Mouse (Mus musculus): ENCODE measurements around the gene Dync1li1. TPM values are rescaled to one million over a fixed set of nuclear protein-coding genes. Genes with fewer than 3 reads are reported as not detected.

The Dync1li1 gene
- total and polyA plus RNA-seq, 2 experiments from 2014 or later = 124 to 160 TPM

DNA sequence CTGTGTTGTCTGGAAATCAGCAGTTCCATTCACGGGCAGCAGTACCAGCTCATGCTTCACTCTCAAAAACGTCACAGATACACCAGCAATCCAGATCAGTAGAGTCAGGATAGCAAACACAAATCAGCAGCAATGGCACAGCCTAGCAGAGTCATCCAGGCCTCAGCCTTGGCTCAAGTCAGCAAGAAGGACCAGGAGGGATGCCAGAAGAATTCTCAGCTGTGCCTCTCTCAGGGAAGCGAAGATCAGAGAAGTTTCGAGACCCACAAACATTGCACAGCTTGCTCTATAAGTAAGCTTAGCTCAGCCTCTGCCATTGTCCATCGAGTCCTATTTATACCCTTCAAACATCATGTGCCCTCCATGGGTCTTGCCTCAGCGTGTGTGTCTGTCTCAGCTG, 8.1 kb upstream of the Dync1li1 start:
- WGBS = 77% methylated on average over 6 of the region's 6 CpGs
- TF ChIP-seq CTCF (IDR thresholded peaks at IDR 0.05) = no peak
- ATAC-seq (ENCODE audit: low FRiP score) (no peak), DNase-seq (ENCODE audit: low spot score) (no peak)
- no peak overlapping the region for H3K4me2 ChIP-seq (ENCODE audit: low read depth, low read length, poor library complexity, severe bottlenecking)
- no peak overlapping the region for H3K27ac ChIP-seq (ENCODE audit: low read depth, low read length)
- no peaks in the 10 kb centered on the region for H3K4me1 ChIP-seq (ENCODE audit: insufficient read depth, low read length)
- no peaks in the 10 kb centered on the region for H3K9me3 ChIP-seq (ENCODE audit: low read length)
- H3K4me3 ChIP-seq (ENCODE audit: low read depth, low read length) = no peak overlapping the region
- H3K27me3 ChIP-seq (ENCODE audit: insufficient read depth, low read length) = no peaks in the 10 kb centered on the region
- H3K9ac ChIP-seq (replicated peaks; ENCODE audit: low read length, poor library complexity, severe bottlenecking) = no peak overlapping the region
- no peaks in the 10 kb centered on the region for H3K36me3 ChIP-seq (ENCODE audit: insufficient read depth, low read length)

DNA sequence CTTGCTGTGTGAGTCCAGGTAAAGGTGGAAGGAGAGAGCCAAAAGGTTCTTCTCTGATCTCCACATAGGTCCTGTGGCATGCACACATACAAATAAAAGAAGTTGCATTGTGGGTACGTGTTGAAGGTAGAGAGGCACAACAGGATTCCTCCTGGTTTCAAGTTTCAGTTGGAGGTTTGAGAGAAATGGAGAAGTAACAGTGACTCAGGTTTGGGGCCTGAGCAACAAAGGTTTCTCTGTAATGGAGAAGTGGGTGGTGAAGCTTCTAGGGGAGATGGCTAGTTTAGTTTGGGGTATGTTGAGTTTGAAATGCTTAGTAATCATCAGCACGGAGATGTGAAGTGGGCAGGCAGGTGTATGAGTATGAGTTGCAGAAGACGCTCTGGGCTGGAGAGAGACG, 6.4 kb upstream of the Dync1li1 start:
- H3K36me3 ChIP-seq (ENCODE audit: insufficient read depth, low read length) = no peaks in the 10 kb centered on the region
- no peak overlapping the region for H3K9ac ChIP-seq (replicated peaks; ENCODE audit: low read length, poor library complexity, severe bottlenecking)
- H3K9me3 ChIP-seq (ENCODE audit: low read length) = no peaks in the 10 kb centered on the region
- no peak for DNase-seq (ENCODE audit: low spot score)
- H3K4me1 ChIP-seq (ENCODE audit: insufficient read depth, low read length) = no peaks in the 10 kb centered on the region
- no peak overlapping the region for H3K4me3 ChIP-seq (ENCODE audit: low read depth, low read length)
- no peaks in the 10 kb centered on the region for H3K27me3 ChIP-seq (ENCODE audit: insufficient read depth, low read length)
- no peak for ATAC-seq (ENCODE audit: low FRiP score)
- no peak overlapping the region for H3K4me2 ChIP-seq (ENCODE audit: low read depth, low read length, poor library complexity, severe bottlenecking)
- H3K27ac ChIP-seq (ENCODE audit: low read depth, low read length) = no peak overlapping the region
- TF ChIP-seq CTCF (IDR thresholded peaks at IDR 0.05) = no peak
- 80% methylated on average over 4 of the region's 4 CpGs for WGBS

DNA sequence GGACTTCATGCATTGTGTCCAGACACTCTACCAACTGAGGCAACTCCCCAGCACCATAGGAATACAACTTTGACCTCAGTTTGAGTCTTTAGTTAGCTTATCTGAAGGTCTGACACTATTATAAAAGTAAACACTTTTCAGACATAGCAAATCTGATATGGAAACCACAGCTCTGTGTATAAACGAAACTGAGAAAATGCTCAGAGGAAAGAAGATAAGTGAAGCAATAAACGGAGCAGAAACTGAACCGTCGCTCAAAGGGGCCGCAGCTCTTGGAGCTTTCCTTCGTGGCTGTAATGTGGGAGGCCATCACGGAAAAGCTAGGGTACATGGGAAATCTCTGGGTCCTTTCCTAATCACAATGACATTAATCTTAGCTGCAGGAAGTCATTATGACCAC, 2.3 kb upstream of the Dync1li1 start:
- Histone ChIP-seq H3K36me3 (ENCODE audit: insufficient read depth, low read length) (no peaks in the 10 kb centered on the region), H3K4me2 (ENCODE audit: low read depth, low read length, poor library complexity, severe bottlenecking) (no peak overlapping the region), H3K27me3 (ENCODE audit: insufficient read depth, low read length) (no peaks in the 10 kb centered on the region), H3K4me3 (ENCODE audit: low read depth, low read length) (no peak overlapping the region), H3K9me3 (ENCODE audit: low read length) (no peaks in the 10 kb centered on the region), H3K27ac (ENCODE audit: low read depth, low read length) (no peak overlapping the region), H3K9ac (replicated peaks; ENCODE audit: low read length, poor library complexity, severe bottlenecking) (no peak overlapping the region), H3K4me1 (ENCODE audit: insufficient read depth, low read length) (peaks cover 10% of the 10 kb centered on the region; the same call in 1 of the 2 replicates)
- TF ChIP-seq CTCF (IDR thresholded peaks at IDR 0.05) = no peak
- ATAC-seq (ENCODE audit: low FRiP score) (no peak), DNase-seq (ENCODE audit: low spot score) (no peak)
- 92% methylated on average over 7 of the region's 7 CpGs for WGBS

DNA sequence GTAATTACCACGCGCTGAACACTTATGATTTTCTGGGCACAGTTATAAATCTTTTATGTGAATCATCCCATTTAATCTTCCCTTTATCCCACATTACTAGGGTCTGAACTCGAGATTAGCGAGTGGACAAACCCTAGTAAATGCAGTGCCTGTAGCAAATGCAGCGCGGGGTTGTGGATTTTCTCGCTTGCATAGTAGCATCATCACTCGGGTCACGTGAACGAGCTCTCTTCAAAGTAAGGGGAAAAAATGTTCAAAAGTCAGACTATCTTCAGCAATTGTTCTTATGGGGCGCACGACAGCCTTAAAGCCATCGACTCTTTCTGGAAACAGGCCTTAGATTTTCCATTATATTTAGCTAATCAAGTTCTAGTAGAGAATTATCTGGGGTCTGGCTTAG, 951 bp upstream of the Dync1li1 start:
- peaks cover 10% of the 10 kb centered on the region; the same call in 1 of the 2 replicates for H3K4me1 ChIP-seq (ENCODE audit: insufficient read depth, low read length)
- peak overlapping the region; percentile 100 for H3K27ac ChIP-seq (ENCODE audit: low read depth, low read length)
- DNase-seq (ENCODE audit: low spot score) (no peak), ATAC-seq (ENCODE audit: low FRiP score) (no peak)
- H3K9ac ChIP-seq (replicated peaks; ENCODE audit: low read length, poor library complexity, severe bottlenecking) = peak overlapping the region; percentile 99
- peaks cover 5% of the 10 kb centered on the region for H3K36me3 ChIP-seq (ENCODE audit: insufficient read depth, low read length)
- H3K27me3 ChIP-seq (ENCODE audit: insufficient read depth, low read length) = no peaks in the 10 kb centered on the region
- no peak for TF ChIP-seq CTCF (IDR thresholded peaks at IDR 0.05)
- 59% methylated on average over 13 of the region's 13 CpGs for WGBS
- no peaks in the 10 kb centered on the region for H3K9me3 ChIP-seq (ENCODE audit: low read length)
- peak overlapping the region; percentile 96 for H3K4me3 ChIP-seq (ENCODE audit: low read depth, low read length)
- H3K4me2 ChIP-seq (ENCODE audit: low read depth, low read length, poor library complexity, severe bottlenecking) = peak overlapping the region; percentile 63

DNA sequence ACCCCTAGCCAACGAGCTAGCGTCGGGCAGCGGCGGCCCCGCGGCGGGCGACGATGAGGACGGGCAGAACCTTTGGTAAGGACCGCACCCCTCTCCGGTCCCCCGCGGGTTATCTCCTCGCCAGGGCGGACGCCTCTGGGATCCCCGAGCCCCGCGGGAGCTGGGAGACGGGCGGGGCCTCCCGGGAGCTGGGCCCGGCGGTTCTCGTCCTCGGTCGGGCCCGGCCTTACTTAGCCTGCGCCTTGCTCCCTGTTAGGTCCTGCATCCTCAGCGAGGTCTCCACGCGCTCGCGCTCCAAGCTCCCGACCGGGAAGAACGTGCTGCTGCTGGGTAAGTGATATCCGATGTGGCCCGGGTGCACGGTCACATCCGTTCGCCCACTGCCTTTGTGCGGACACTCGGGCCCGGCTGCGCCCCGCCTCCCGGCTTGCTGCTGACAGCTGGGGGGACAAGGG, 390 bp downstream of the Dync1li1 start:
- DNase-seq (ENCODE audit: low spot score) (peak; percentile 42), ATAC-seq (ENCODE audit: low FRiP score) (peak; percentile 77)
- H3K27ac ChIP-seq (ENCODE audit: low read depth, low read length) = peak overlapping the region; percentile 100
- H3K27me3 ChIP-seq (ENCODE audit: insufficient read depth, low read length) = no peaks in the 10 kb centered on the region
- no peaks in the 10 kb centered on the region for H3K9me3 ChIP-seq (ENCODE audit: low read length)
- peak overlapping the region; percentile 63 for H3K4me2 ChIP-seq (ENCODE audit: low read depth, low read length, poor library complexity, severe bottlenecking)
- TF ChIP-seq CTCF (IDR thresholded peaks at IDR 0.05) = no peak
- WGBS = under 1% methylated on average over 41 of the region's 50 CpGs
- peak overlapping the region; percentile 99 for H3K9ac ChIP-seq (replicated peaks; ENCODE audit: low read length, poor library complexity, severe bottlenecking)
- H3K4me3 ChIP-seq (ENCODE audit: low read depth, low read length) = peak overlapping the region; percentile 96
- H3K4me1 ChIP-seq (ENCODE audit: insufficient read depth, low read length) = peaks cover 10% of the 10 kb centered on the region; the same call in 1 of the 2 replicates
- H3K36me3 ChIP-seq (ENCODE audit: insufficient read depth, low read length) = peaks cover 10% of the 10 kb centered on the region

DNA sequence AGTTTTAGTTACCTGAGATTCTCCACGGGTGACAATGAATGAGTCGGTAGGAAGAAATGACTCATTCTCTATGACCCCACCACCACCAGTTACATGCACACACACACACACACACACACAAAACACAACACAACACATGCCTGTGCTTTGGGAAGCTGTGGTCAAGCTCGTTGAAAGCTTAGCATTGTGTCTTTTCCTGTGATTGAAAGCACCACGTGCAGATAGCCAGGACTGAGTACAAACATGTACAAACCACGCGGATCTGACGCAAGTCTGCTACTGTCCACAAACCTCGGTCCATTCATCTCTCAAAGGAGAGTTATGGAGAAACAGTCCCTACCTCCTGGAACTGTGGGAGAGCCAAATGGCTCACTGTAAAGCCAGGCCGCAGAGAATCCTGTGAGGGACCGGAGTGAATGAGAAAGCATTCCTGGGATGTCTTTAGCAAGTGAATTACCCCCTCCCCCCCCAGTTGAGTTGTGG, 1.6 kb downstream of the Dync1li1 start:
- Histone ChIP-seq H3K4me3 (ENCODE audit: low read depth, low read length) (peak overlapping the region; percentile 96), H3K4me2 (ENCODE audit: low read depth, low read length, poor library complexity, severe bottlenecking) (peak overlapping the region; percentile 63), H3K36me3 (ENCODE audit: insufficient read depth, low read length) (peaks cover 17% of the 10 kb centered on the region), H3K27ac (ENCODE audit: low read depth, low read length) (no peak overlapping the region), H3K27me3 (ENCODE audit: insufficient read depth, low read length) (no peaks in the 10 kb centered on the region), H3K4me1 (ENCODE audit: insufficient read depth, low read length) (peaks cover 10% of the 10 kb centered on the region; the same call in 1 of the 2 replicates), H3K9me3 (ENCODE audit: low read length) (no peaks in the 10 kb centered on the region), H3K9ac (replicated peaks; ENCODE audit: low read length, poor library complexity, severe bottlenecking) (peak overlapping the region; percentile 99)
- DNase-seq (ENCODE audit: low spot score) (peak; percentile 16), ATAC-seq (ENCODE audit: low FRiP score) (no peak)
- 6% methylated on average over 10 of the region's 10 CpGs for WGBS
- no peak for TF ChIP-seq CTCF (IDR thresholded peaks at IDR 0.05)
